ENCODE assay signal across 10 mouse cellular contexts in genomic region chr12:8892876-8893532, GRCm38 (mm10). TPM values are rescaled to one million over a fixed set of nuclear protein-coding genes. Genes with fewer than 3 reads are reported as not detected.
DNase-seq lines count a peak whose midpoint lies in the region; ATAC-seq and TF ChIP-seq lines count a peak whose summit lies in the region.
"Had no signal": no experiment of that assay in that cellular context is flagged by ENCODE, and none has a peak within 500 bp of the region (broad histone marks: within the 10 kb centered on the region; RNA-seq: fewer than 3 reads in every experiment).

No protein-coding gene starts in this region.

- no peak for TF ChIP-seq CTCF in MEL (IDR thresholded peaks at IDR 0.05 in 2 of 3, conservative IDR thresholded peaks at IDR 0.05 in 1 of 3; ENCODE audit: control insufficient read depth in 1 of 3, insufficient read depth in 1 of 3, low read depth in 2 of 3, low read length in 3 of 3, poor library complexity in 1 of 3, severe bottlenecking in 1 of 3)

- H3K4me1 ChIP-seq in hindbrain, embryonic 16.5 days (ENCODE audit: control insufficient read depth, insufficient read depth, low read depth, low read length): no peaks in the 10 kb centered on the region
- H3K4me1 ChIP-seq in hindbrain, embryonic 10.5 days (replicated peaks): peaks cover 18% of the 10 kb centered on the region
- no peaks in the 10 kb centered on the region for H3K4me1 ChIP-seq in MEL (ENCODE audit: control insufficient read depth in 1 of 2, insufficient read depth in 2 of 2, low read length in 2 of 2)
- H3K4me1 ChIP-seq in liver, embryonic 12.5 days: no peaks in the 10 kb centered on the region

- no peak for DNase-seq in hindbrain, embryonic 10.5 days (ENCODE audit: low spot score)
- DNase-seq in MEL (ENCODE audit: low read depth, low spot score): no peak
- peak; percentile 37 for DNase-seq in embryo, embryonic 11 days
- no peak for DNase-seq in natural killer cell, adult 2 months (ENCODE audit: low spot score in 2 of 2)
- DNase-seq in layer of hippocampus, adult 8-10 months (ENCODE audit: low spot score in 2 of 2): no peak
- DNase-seq in thymus, adult 18-20 months: no peak

- H3K4me2 ChIP-seq in hindbrain, embryonic 16.5 days (ENCODE audit: low read length): peak overlapping the region; percentile 22; the same call in 1 of the 2 replicates
- peak overlapping the region; percentile 21; the same call in 1 of the 2 replicates for H3K4me2 ChIP-seq in liver, embryonic 12.5 days

- H3K9me3 ChIP-seq in hindbrain, embryonic 16.5 days (ENCODE audit: control insufficient read depth, low read length): no peaks in the 10 kb centered on the region
- H3K9me3 ChIP-seq in hindbrain, embryonic 10.5 days: no peaks in the 10 kb centered on the region
- H3K9me3 ChIP-seq in MEL (replicated peaks; ENCODE audit: insufficient read depth, low read length): no peaks in the 10 kb centered on the region
- H3K9me3 ChIP-seq in liver, embryonic 12.5 days (replicated peaks): no peaks in the 10 kb centered on the region
- H3K9me3 ChIP-seq: G1E had no signal

- no peaks in the 10 kb centered on the region for H3K36me3 ChIP-seq in hindbrain, embryonic 16.5 days (ENCODE audit: control insufficient read depth, insufficient read depth, low read length)
- H3K36me3 ChIP-seq in hindbrain, embryonic 10.5 days: no peaks in the 10 kb centered on the region
- no peaks in the 10 kb centered on the region for H3K36me3 ChIP-seq in MEL (ENCODE audit: control insufficient read depth in 1 of 2, insufficient read depth in 2 of 2, low read length in 2 of 2)
- H3K36me3 ChIP-seq in liver, embryonic 12.5 days: no peaks in the 10 kb centered on the region
- H3K36me3 ChIP-seq: G1E had no signal

- WGBS in hindbrain, embryonic 16.5 days: 56% methylated on average over 15 of the region's 21 CpGs
- 47% methylated on average over 18 of the region's 21 CpGs for WGBS in hindbrain, embryonic 10.5 days
- WGBS in liver, embryonic 12.5 days (ENCODE audit: insufficient replicate concordance): 39% methylated on average over 14 of the region's 21 CpGs

- TF ChIP-seq EP300 in MEL (IDR thresholded peaks at IDR 0.05; ENCODE audit: low read depth in 1 of 2, low read length in 2 of 2): no peak

- no peak overlapping the region for H3K27ac ChIP-seq in hindbrain, embryonic 16.5 days (ENCODE audit: low read depth, low read length)
- H3K27ac ChIP-seq in hindbrain, embryonic 10.5 days: no peak overlapping the region
- H3K27ac ChIP-seq in MEL (ENCODE audit: control insufficient read depth, low read depth, low read length): no peak overlapping the region
- H3K27ac ChIP-seq in liver, embryonic 12.5 days: no peak overlapping the region

- no peak for ATAC-seq in hindbrain, embryonic 16.5 days
- no peak for ATAC-seq in liver, embryonic 12.5 days

- no peaks in the 10 kb centered on the region for H3K27me3 ChIP-seq in hindbrain, embryonic 16.5 days (replicated peaks; ENCODE audit: control insufficient read depth, insufficient read depth, low read length)
- H3K27me3 ChIP-seq in hindbrain, embryonic 10.5 days (ENCODE audit: insufficient read depth, poor library complexity, severe bottlenecking): no peaks in the 10 kb centered on the region
- no peaks in the 10 kb centered on the region for H3K27me3 ChIP-seq in MEL (ENCODE audit: control insufficient read depth in 1 of 2, insufficient read depth in 2 of 2, low read length in 2 of 2)
- H3K27me3 ChIP-seq in liver, embryonic 12.5 days (replicated peaks): peaks cover 13% of the 10 kb centered on the region; the same call in 1 of the 2 replicates

- no peak for TF ChIP-seq POLR2A in MEL (IDR thresholded peaks at IDR 0.05; ENCODE audit: control insufficient read depth in 1 of 2, insufficient read depth in 1 of 2, low read depth in 1 of 2, low read length in 2 of 2, poor library complexity in 1 of 2)

- no peak overlapping the region for H3K9ac ChIP-seq in hindbrain, embryonic 16.5 days (ENCODE audit: low read depth, low read length)
- no peak overlapping the region for H3K9ac ChIP-seq in MEL (ENCODE audit: control insufficient read depth, low read depth, low read length, poor library complexity, severe bottlenecking)
- no peak overlapping the region for H3K9ac ChIP-seq in liver, embryonic 12.5 days

- no peak overlapping the region for H3K4me3 ChIP-seq in hindbrain, embryonic 16.5 days (ENCODE audit: low read length)
- H3K4me3 ChIP-seq in hindbrain, embryonic 10.5 days: no peak overlapping the region
- peak overlapping the region; percentile 18 to 38; a peak in 3 of 4 replicates for H3K4me3 ChIP-seq in MEL (ENCODE audit: control insufficient read depth in 1 of 2, insufficient read depth in 1 of 2, low read depth in 2 of 2, low read length in 2 of 2)
- no peak overlapping the region for H3K4me3 ChIP-seq in liver, embryonic 12.5 days

- no peaks in the 10 kb centered on the region for H3K79me2 ChIP-seq in MEL (ENCODE audit: control insufficient read depth, insufficient read depth, low read length, poor library complexity)

- no peak for TF ChIP-seq RAD21 in MEL (IDR thresholded peaks at IDR 0.05; ENCODE audit: low read depth, low read length)

TF ChIP-seq in MEL, 35 proteins besides CTCF, POLR2A, EP300 and RAD21:
- TF ChIP-seq MEF2A (IDR thresholded peaks at IDR 0.05; ENCODE audit: extremely low read depth, insufficient replicate concordance, low read depth, low read length, poor library complexity, severe bottlenecking) (no peak), BHLHE40 (IDR thresholded peaks at IDR 0.05; ENCODE audit: borderline replicate concordance, low read depth, low read length) (no peak), ZNF384 (IDR thresholded peaks at IDR 0.05; ENCODE audit: low read depth, low read length) (no peak), NRF1 (IDR thresholded peaks at IDR 0.05; ENCODE audit: insufficient read depth, low read depth, low read length, poor library complexity, severe bottlenecking) (no peak), CHD2 (IDR thresholded peaks at IDR 0.05; ENCODE audit: low read length) (no peak), E2F4 (IDR thresholded peaks at IDR 0.05; ENCODE audit: borderline replicate concordance, low read depth, low read length) (no peak), POLR2AphosphoS2 (IDR thresholded peaks at IDR 0.05; ENCODE audit: low read length) (no peak), SMC3 (IDR thresholded peaks at IDR 0.05; ENCODE audit: low read depth, low read length) (no peak), UBTF (IDR thresholded peaks at IDR 0.05; ENCODE audit: borderline replicate concordance, insufficient read depth, low read depth, low read length) (no peak), KAT2A (conservative IDR thresholded peaks at IDR 0.05; ENCODE audit: low read depth, low read length) (no peak), MAFK (IDR thresholded peaks at IDR 0.05; ENCODE audit: borderline replicate concordance, low read depth, low read length) (no peak), MAZ (IDR thresholded peaks at IDR 0.05; ENCODE audit: low read depth, low read length) (no peak), CHD1 (IDR thresholded peaks at IDR 0.05; ENCODE audit: low read depth, low read length) (no peak), ZKSCAN1 (IDR thresholded peaks at IDR 0.05; ENCODE audit: low read depth, low read length) (no peak), HCFC1 (IDR thresholded peaks at IDR 0.05; ENCODE audit: low read depth, low read length) (no peak), POLR2AphosphoS5 (IDR thresholded peaks at IDR 0.05; ENCODE audit: borderline replicate concordance, low read depth, low read length) (no peak), SIN3A (IDR thresholded peaks at IDR 0.05; ENCODE audit: low read length) (no peak), NELFE (IDR thresholded peaks at IDR 0.05; ENCODE audit: low read depth, low read length) (no peak), TAL1 (IDR thresholded peaks at IDR 0.05; ENCODE audit: low read length) (no peak), MYB (IDR thresholded peaks at IDR 0.05; ENCODE audit: low read depth, low read length) (no peak)
TF ChIP-seq in MEL: peak in this region for 0.

RNA-seq across cellular contexts. Expression of gene Laptm4a, which starts 28.5 kb away (rescaled TPM):
- 205 and 210 TPM in 2 replicates for polyA plus RNA-seq in hindbrain, embryonic 16.5 days (2015; fragmentation: Nextera tagmentation; extraction: Ambion mirVana)
- polyA plus RNA-seq in hindbrain, embryonic 10.5 days (2016; fragmentation: Nextera tagmentation; extraction: Ambion mirVana): 130 and 147 TPM in 2 replicates
- 43.8 and 49.0 TPM in 2 replicates for total RNA-seq in MEL (2012; rRNA removed)
- polyA plus RNA-seq in MEL (2012; ENCODE audit: insufficient read depth in 1 of 2, insufficient read length in 2 of 2, low read depth in 1 of 2, low replicate concordance in 2 of 2, missing spikeins in 1 of 2): 10 to 100 TPM in 1 of 2 experiments, not detected in 1; 49.7 TPM
- polyA plus RNA-seq in liver, embryonic 12.5 days (2016; fragmentation: Nextera tagmentation; extraction: Ambion mirVana): 71.0 and 77.9 TPM in 2 replicates
- 100 to 1,000 TPM; 209 to 255 (median 223) TPM for total RNA-seq in layer of hippocampus, adult 8-10 months (2022)

RNA-seq across cellular contexts. Expression of gene Matn3, which starts 54.7 kb away (rescaled TPM):
- polyA plus RNA-seq in hindbrain, embryonic 16.5 days (2015; fragmentation: Nextera tagmentation; extraction: Ambion mirVana): 0.24 and 0.80 TPM in 2 replicates
- 2.5 and 3.7 TPM in 2 replicates for polyA plus RNA-seq in hindbrain, embryonic 10.5 days (2016; fragmentation: Nextera tagmentation; extraction: Ambion mirVana)
- total RNA-seq in MEL (2012; rRNA removed): not detected in 2 replicates
- not detected for polyA plus RNA-seq in MEL (2012; ENCODE audit: insufficient read depth in 1 of 2, insufficient read length in 2 of 2, low read depth in 1 of 2, low replicate concordance in 2 of 2, missing spikeins in 1 of 2)
- 0.11 and 0.26 TPM in 2 replicates for polyA plus RNA-seq in liver, embryonic 12.5 days (2016; fragmentation: Nextera tagmentation; extraction: Ambion mirVana)
- under 1 TPM in 1 of 4 experiments, not detected in 3; 0.10 TPM for total RNA-seq in layer of hippocampus, adult 8-10 months (2022)
- total RNA-seq: neutrophil, adult 5-6 weeks had no signal
- polyA plus RNA-seq: G1E had no signal

Comparison
In these comparisons a context has a peak if more than half of its experiments do, and no peak if none do; other contexts are left out.
1. H3K4me3 ChIP-seq: peak in MEL (2 of 2); none in hindbrain, embryonic 16.5 days (single experiment), hindbrain, embryonic 10.5 days (single experiment) and liver, embryonic 12.5 days (single experiment).